Mouse (Mus musculus): Measurements from ENCODE around the gene Kdsr.

DNA sequence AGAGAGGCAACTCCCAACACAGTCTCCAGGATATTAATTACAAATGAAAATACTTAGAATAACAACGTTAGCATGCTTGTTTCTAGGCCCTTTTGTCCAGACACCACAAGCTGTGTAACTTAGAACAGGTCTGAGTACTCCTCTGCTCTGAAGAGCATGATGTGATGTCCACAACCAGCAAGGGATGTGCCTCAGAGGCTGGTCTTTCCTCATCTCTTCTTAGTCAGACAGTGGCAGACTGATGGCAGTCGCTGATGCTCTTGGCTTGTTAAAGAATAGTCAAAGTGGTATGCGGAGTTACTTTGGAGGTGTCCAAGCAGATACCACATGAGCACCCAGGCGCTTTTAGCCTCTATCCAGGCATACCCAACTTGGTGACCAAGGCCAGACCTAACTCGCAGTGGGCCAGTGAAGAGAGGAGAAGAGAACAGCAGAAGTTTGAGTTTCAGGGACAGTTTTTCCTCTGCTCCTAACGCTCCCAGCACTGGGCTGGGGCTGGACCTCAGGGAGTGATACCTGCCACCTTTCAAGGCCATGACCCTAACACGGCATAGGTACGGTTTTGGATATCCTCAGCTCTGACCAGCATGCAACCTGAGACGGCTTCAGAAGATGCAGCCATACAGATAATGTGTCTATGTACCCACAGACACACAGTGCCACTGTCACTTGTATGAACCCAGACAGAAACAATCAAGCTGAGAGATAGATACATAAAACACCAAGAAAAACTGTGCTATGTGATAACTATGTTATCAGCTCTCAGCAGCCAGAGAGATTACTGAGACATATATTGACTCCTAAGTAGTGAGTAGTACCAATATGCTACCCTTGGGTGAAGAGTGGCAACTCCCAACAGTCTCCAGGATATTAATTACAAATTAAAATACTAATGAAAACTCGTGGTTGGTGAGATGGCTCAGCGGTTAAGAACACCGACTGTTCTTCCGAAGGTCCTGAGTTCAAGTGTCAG lies 44.1 kb downstream of the Kdsr start:
- TF ChIP-seq EP300 (IDR thresholded peaks at IDR 0.05) = no peak
- TF ChIP-seq CTCF (IDR thresholded peaks at IDR 0.05) = no peak
